Mouse (Mus musculus) heart, postnatal 0 days (tissue): ENCODE measurements around the gene Rassf2. TPM values are rescaled to one million over a fixed set of nuclear protein-coding genes. Genes with fewer than 3 reads are reported as not detected.

Experiments used
- ATAC-seq: fragments of 200-750 bp; cut with Nextera tagmentation; 2 replicates; pipeline ENCODE4 v1.8.0; 2017; ENCODE audit warnings: low read depth, moderate number of reproducible peaks, moderate library complexity; ENCODE audit not compliant: insufficient read depth
- DNase-seq: peaks from one replicate; pipeline ENCODE4 v3.0.0-alpha.2; 2016; ENCODE audit warnings: low spot score
- H3K27ac ChIP-seq: fragments of 300-500 bp; sonication (generic); 2 replicates; pipeline ENCODE4 v1.5.1; 2014; ENCODE audit warnings: low read depth, mild to moderate bottlenecking
- H3K27me3 ChIP-seq: fragments of 300-500 bp; sonication (generic); 2 replicates; pipeline ENCODE4 v1.6.1; 2014; ENCODE audit warnings: low read length, mixed read lengths; ENCODE audit not compliant: control insufficient read depth, insufficient read depth
- H3K36me3 ChIP-seq: fragments of 300-500 bp; sonication (generic); replicated peaks from 2 replicates; pipeline ENCODE4 v1.6.1; 2014; ENCODE audit warnings: low read length, mixed read lengths; ENCODE audit not compliant: control insufficient read depth, insufficient read depth
- H3K4me1 ChIP-seq: fragments of 300-500 bp; sonication (generic); 2 replicates; pipeline ENCODE4 v1.6.1; 2014; ENCODE audit warnings: antibody characterized with exemption; ENCODE audit not compliant: control insufficient read depth, insufficient read depth
- H3K4me2 ChIP-seq: fragments of 300-500 bp; sonication (generic); 2 replicates; pipeline ENCODE4 v1.6.1; 2014; ENCODE audit warnings: low read depth, mild to moderate bottlenecking, low read length, moderate library complexity
- H3K4me3 ChIP-seq: fragments of 300-500 bp; sonication (generic); 2 replicates; pipeline ENCODE4 v1.5.1; 2014; ENCODE audit warnings: low read depth, low read length
- H3K9ac ChIP-seq: fragments of 300-500 bp; sonication (generic); replicated peaks from 2 replicates; pipeline ENCODE4 v1.6.1; 2014; ENCODE audit warnings: low read depth, low read length, mixed read lengths
- H3K9me3 ChIP-seq: fragments of 300-500 bp; sonication (generic); replicated peaks from 2 replicates; pipeline ENCODE4 v1.6.1; 2016; ENCODE audit warnings: low read length; ENCODE audit not compliant: control insufficient read depth
- CTCF ChIP-seq: IDR thresholded peaks from 2 replicates; pipeline ENCODE4 v1.5.1; 2016; ENCODE audit warnings: antibody characterized with exemption, control low read depth, low read depth
- EP300 ChIP-seq: IDR thresholded peaks from 2 replicates; pipeline ENCODE4 v1.6.1; 2016; ENCODE audit warnings: antibody characterized with exemption, low read depth
- WGBS: fragments of 180-500 bp; shearing (Covaris S2); extraction: QIAGEN DNeasy Blood & Tissue Kit; methylation state at CpG from one replicate; pipeline ENCODE4 v1.1.7; 2014; 5-methylcytosine and 5-hydroxymethylcytosine counted together
- polyA plus RNA-seq: library from polyadenylated mRNA; unstranded; fragments of >200 nt; fragmentation: Nextera tagmentation; extraction: Ambion mirVana; gene quantifications from 2 replicates; pipeline ENCODE4 v1.2.1, GENCODE M21; 2015
- total RNA-seq: library from RNA; depleted of rRNA; stranded (reverse); fragments of >200 nt; gene quantifications from 2 replicates; pipeline ENCODE4 v1.2.3, GENCODE M21; 2014; ENCODE audit warnings: low replicate concordance; rRNA removed

The Rassf2 gene
- total and polyA plus RNA-seq, 2 experiments from 2014 or later: 2.7 to 5.2 TPM

DNA sequence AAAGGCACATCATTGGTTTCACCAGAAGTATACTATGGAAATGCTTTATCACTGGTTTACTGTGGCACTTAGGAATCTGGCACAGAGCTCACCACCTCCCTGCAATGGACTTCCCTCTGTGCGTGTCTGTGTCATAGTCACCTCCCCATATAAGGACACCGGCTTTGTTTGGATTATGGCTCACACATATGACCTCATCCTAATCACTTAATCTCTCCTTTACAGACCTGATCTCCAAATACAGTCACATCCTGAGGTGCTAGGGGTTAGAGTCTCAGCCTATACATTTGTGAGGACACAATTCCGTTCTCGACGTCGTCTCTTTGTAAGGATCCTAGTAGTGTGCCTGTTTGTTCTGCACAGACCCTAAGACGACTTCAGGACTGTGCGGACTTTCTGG is 84.8 kb downstream of the Rassf2 start:
- WGBS: 51% methylated on average over 8 of the region's 8 CpGs
- TF ChIP-seq CTCF (no peak), EP300 (no peak)
- no peaks in the 10 kb centered on the region for H3K4me1 ChIP-seq
- no peaks in the 10 kb centered on the region for H3K27me3 ChIP-seq
- H3K4me3 ChIP-seq: no peak overlapping the region
- H3K27ac ChIP-seq: 0 out of 2 replicates have a peak overlapping the region, but pooled peaks have one; percentile 27
- H3K36me3 ChIP-seq: no peaks in the 10 kb centered on the region
- ATAC-seq (peak; percentile 47), DNase-seq (no peak)
- no peak overlapping the region for H3K4me2 ChIP-seq
- H3K9me3 ChIP-seq: no peaks in the 10 kb centered on the region
- H3K9ac ChIP-seq: no peak overlapping the region

- WGBS: 47% methylated on average over 1 of the region's 1 CpGs
- no peak for ATAC-seq
- H3K27me3 ChIP-seq: no peaks in the 10 kb centered on the region
- H3K27ac ChIP-seq: no peak overlapping the region
- TF ChIP-seq EP300 (no peak), CTCF (no peak)
- DNase-seq: no peak
- H3K4me1 ChIP-seq: no peaks in the 10 kb centered on the region
- no peaks in the 10 kb centered on the region for H3K36me3 ChIP-seq
- no peak overlapping the region for H3K4me2 ChIP-seq
- no peaks in the 10 kb centered on the region for H3K9me3 ChIP-seq
- no peak overlapping the region for H3K4me3 ChIP-seq
- no peak overlapping the region for H3K9ac ChIP-seq
Observed at GRCm38 (mm10) chr2:131944370-131944769, 85.7 kb downstream of the Rassf2 start.

GRCm38 (mm10) chr2:131941501-131941900 is 88.6 kb downstream of the Rassf2 start:
- Histone ChIP-seq H3K9me3 (no peaks in the 10 kb centered on the region), H3K4me1 (no peaks in the 10 kb centered on the region), H3K36me3 (peaks cover 16% of the 10 kb centered on the region), H3K4me3 (no peak overlapping the region), H3K9ac (no peak overlapping the region), H3K4me2 (no peak overlapping the region), H3K27me3 (no peaks in the 10 kb centered on the region), H3K27ac (no peak overlapping the region)
- DNase-seq (no peak), ATAC-seq (no peak; the same call in 1 of the 2 replicates)
- WGBS: 83% methylated on average over 6 of the region's 6 CpGs
- TF ChIP-seq CTCF (no peak), EP300 (no peak)

GRCm38 (mm10) chr2:131940506-131940905 is 89.6 kb downstream of the Rassf2 start:
- ATAC-seq (no peak), DNase-seq (no peak)
- H3K9ac ChIP-seq: no peak overlapping the region
- H3K27ac ChIP-seq: no peak overlapping the region
- 47% methylated on average over 3 of the region's 3 CpGs for WGBS
- no peak overlapping the region for H3K4me2 ChIP-seq
- H3K4me1 ChIP-seq: peaks cover 4% of the 10 kb centered on the region; the same call in 1 of the 2 replicates
- no peak overlapping the region for H3K4me3 ChIP-seq
- H3K36me3 ChIP-seq: peaks cover 18% of the 10 kb centered on the region
- no peak for TF ChIP-seq CTCF
- no peak for TF ChIP-seq EP300
- no peaks in the 10 kb centered on the region for H3K9me3 ChIP-seq
- no peaks in the 10 kb centered on the region for H3K27me3 ChIP-seq

Other genes with a start within 250 kb of the Rassf2 start
- gene Erv3, start 170.5 kb downstream of the Rassf2 start, total RNA-seq: not detected in 2 replicates
- gene Erv3, start 170.5 kb downstream of the Rassf2 start, polyA plus RNA-seq: not detected in 2 replicates
- gene Prnp, start 120.3 kb downstream of the Rassf2 start, total RNA-seq: 139 and 157 TPM in 2 replicates
- gene Prnp, start 120.3 kb downstream of the Rassf2 start, polyA plus RNA-seq: 90.6 and 91.7 TPM in 2 replicates
- gene Prn, start 120.3 kb downstream of the Rassf2 start, total RNA-seq: not detected in 2 replicates
- not detected in 2 replicates for gene Prn, start 120.3 kb downstream of the Rassf2 start, polyA plus RNA-seq
- 8.1 and 9.5 TPM in 2 replicates for gene Prnd, start 79.4 kb downstream of the Rassf2 start, total RNA-seq
- 16.6 and 18.6 TPM in 2 replicates for gene Prnd, start 79.4 kb downstream of the Rassf2 start, polyA plus RNA-seq
- gene Slc23a2, start 114.8 kb upstream of the Rassf2 start, total RNA-seq: 13.9 and 19.2 TPM in 2 replicates
- gene Slc23a2, start 114.8 kb upstream of the Rassf2 start, polyA plus RNA-seq: 7.8 and 8.6 TPM in 2 replicates
- gene Tmem230, start 217.5 kb upstream of the Rassf2 start, total RNA-seq: 32.5 and 46.1 TPM in 2 replicates
- gene Tmem230, start 217.5 kb upstream of the Rassf2 start, polyA plus RNA-seq: 37.1 and 41.8 TPM in 2 replicates
- gene Pcna, start 223.1 kb upstream of the Rassf2 start, total RNA-seq: 142 and 167 TPM in 2 replicates
- gene Pcna, start 223.1 kb upstream of the Rassf2 start, polyA plus RNA-seq: 74.8 and 82.4 TPM in 2 replicates
- 61.5 and 74.0 TPM in 2 replicates for gene Cds2, start 232.9 kb upstream of the Rassf2 start, total RNA-seq
- gene Cds2, start 232.9 kb upstream of the Rassf2 start, polyA plus RNA-seq: 22.6 and 26.7 TPM in 2 replicates